Mouse (Mus musculus): Measurements from ENCODE around the gene Copa. TPM values are rescaled to one million over a fixed set of nuclear protein-coding genes. Genes with fewer than 3 reads are reported as not detected.

Copa gene
- polyA plus RNA-seq, 1 experiment from 2014 or later, result 182 TPM

DNA sequence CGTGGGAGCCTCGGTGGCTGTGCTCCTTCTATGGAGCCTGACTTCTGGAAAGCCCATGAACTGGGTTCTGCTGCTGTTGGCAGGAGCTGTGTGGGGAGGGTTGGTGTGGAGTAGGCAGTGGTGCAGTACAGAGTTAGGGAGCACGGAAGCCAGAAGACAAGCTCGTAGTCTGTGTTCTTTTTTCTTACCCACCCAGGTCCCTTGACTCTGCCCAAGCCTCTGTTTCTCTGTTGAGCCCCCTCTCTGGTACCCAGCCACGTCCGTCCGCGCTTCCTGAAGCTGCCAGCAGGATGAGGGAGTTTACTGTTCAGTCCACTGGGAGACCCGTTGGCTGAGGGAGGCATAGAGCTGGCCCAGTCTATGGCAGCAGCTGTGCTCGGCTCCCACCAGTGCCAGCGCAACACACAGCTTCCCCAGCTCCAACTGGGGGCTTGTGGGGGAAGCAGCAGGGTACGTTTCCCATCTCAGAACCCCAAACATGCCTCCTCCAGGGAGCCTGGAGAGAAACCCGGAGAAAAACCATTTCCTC is 17.7 kb upstream of the Copa start:
- no peak overlapping the region for H3K4me3 ChIP-seq (ENCODE audit: low read depth, low read length)
- H3K27ac ChIP-seq (ENCODE audit: low read depth), result no peak overlapping the region
- H3K27me3 ChIP-seq (replicated peaks; ENCODE audit: control insufficient read depth, insufficient read depth, low read length), result no peaks in the 10 kb centered on the region
- no peak overlapping the region for H3K4me2 ChIP-seq (ENCODE audit: low read length)
- DNase-seq (ENCODE audit: low spot score), result no peak
- H3K9me3 ChIP-seq (ENCODE audit: control insufficient read depth, low read length), result no peaks in the 10 kb centered on the region
- WGBS, result 71% methylated on average over 13 of the region's 13 CpGs
- no peak overlapping the region for H3K9ac ChIP-seq (ENCODE audit: low read length)
- H3K4me1 ChIP-seq (replicated peaks; ENCODE audit: control insufficient read depth, insufficient read depth, low read length), result no peaks in the 10 kb centered on the region; the same call in 1 of the 2 replicates
- no peak for ATAC-seq (replicated peaks; ENCODE audit: low FRiP score, low TSS enrichment, low read depth)
- H3K36me3 ChIP-seq (ENCODE audit: control insufficient read depth, insufficient read depth, low read length), result peaks cover 46% of the 10 kb centered on the region

DNA sequence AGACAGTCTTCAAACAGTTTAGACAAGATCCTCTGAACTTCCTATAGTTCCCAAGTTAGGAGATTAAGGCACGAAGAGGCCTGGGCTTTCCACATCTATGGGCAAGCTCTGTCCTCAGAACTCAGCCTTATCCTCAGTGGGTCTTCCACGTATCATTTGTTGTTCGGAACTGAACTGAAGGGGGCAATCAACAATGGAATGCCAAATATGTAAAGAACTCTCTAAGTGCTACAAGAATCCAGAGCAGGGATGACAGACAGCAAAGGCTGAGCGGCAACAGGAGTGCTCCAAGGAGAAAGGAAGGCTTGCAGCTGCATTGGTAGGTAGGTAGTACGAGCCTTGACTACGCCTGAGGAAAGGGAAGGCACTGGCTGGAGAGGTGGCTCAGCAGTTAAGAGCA is 12.1 kb upstream of the Copa start:
- Histone ChIP-seq H3K27ac (ENCODE audit: low read depth) (no peak overlapping the region), H3K9ac (ENCODE audit: low read length) (no peak overlapping the region), H3K4me2 (ENCODE audit: low read length) (no peak overlapping the region), H3K4me1 (replicated peaks; ENCODE audit: control insufficient read depth, insufficient read depth, low read length) (no peaks in the 10 kb centered on the region), H3K36me3 (ENCODE audit: control insufficient read depth, insufficient read depth, low read length) (peaks cover 100% of the 10 kb centered on the region), H3K27me3 (replicated peaks; ENCODE audit: control insufficient read depth, insufficient read depth, low read length) (no peaks in the 10 kb centered on the region), H3K9me3 (ENCODE audit: control insufficient read depth, low read length) (no peaks in the 10 kb centered on the region), H3K4me3 (ENCODE audit: low read depth, low read length) (no peak overlapping the region)
- no peak for DNase-seq (ENCODE audit: low spot score)
- 47% methylated on average over 6 of the region's 6 CpGs for WGBS
- ATAC-seq (replicated peaks; ENCODE audit: low FRiP score, low TSS enrichment, low read depth), result no peak

DNA sequence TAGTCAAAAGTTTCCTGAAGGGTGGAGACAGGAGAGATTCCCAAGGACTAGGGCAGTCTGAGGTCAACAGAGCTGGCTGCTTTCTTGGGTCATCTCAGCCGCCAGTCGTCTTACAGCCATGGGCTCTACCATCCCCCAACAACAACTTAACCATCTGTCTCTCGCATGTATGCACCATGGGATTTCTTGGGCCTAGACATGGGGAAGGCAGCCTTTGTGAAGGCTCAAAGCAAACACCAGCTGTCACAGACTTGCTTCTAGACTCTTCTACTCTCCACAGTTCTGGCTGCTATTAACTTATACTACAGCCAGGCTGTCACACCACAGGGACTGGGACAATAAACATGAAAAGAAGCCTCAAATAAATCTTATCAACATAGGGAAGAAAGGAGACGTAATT is 10.8 kb upstream of the Copa start:
- no peak overlapping the region for H3K27ac ChIP-seq (ENCODE audit: low read depth)
- no peak overlapping the region for H3K4me3 ChIP-seq (ENCODE audit: low read depth, low read length)
- no peak overlapping the region for H3K4me2 ChIP-seq (ENCODE audit: low read length)
- H3K27me3 ChIP-seq (replicated peaks; ENCODE audit: control insufficient read depth, insufficient read depth, low read length), result no peaks in the 10 kb centered on the region
- H3K9me3 ChIP-seq (ENCODE audit: control insufficient read depth, low read length), result no peaks in the 10 kb centered on the region
- no peaks in the 10 kb centered on the region for H3K4me1 ChIP-seq (replicated peaks; ENCODE audit: control insufficient read depth, insufficient read depth, low read length)
- H3K9ac ChIP-seq (ENCODE audit: low read length), result no peak overlapping the region
- 70% methylated on average over 4 of the region's 4 CpGs for WGBS
- DNase-seq (ENCODE audit: low spot score) (no peak), ATAC-seq (replicated peaks; ENCODE audit: low FRiP score, low TSS enrichment, low read depth) (no peak)
- peaks cover 100% of the 10 kb centered on the region for H3K36me3 ChIP-seq (ENCODE audit: control insufficient read depth, insufficient read depth, low read length)

DNA sequence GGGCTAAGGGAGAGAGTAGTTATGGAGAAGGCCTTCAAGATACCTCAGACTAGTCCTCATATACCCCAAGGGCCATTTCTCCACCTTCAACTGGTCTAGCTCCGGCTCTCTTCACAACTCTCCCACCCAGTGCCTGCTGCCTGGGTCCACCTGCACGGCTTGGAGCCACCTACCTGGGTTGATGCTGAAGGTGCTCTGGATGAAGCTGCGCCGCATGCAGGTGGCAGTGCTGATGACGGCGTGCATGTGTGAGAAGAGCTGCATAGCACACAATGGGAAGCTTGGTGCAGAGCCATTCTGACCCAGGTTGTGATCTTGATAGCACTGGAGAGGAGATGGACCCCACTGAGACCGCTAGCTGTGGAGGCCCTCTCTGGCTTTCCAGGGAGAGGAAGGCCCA is 9.7 kb upstream of the Copa start:
- Histone ChIP-seq H3K4me3 (ENCODE audit: low read depth, low read length) (no peak overlapping the region), H3K9ac (ENCODE audit: low read length) (no peak overlapping the region), H3K36me3 (ENCODE audit: control insufficient read depth, insufficient read depth, low read length) (peaks cover 100% of the 10 kb centered on the region), H3K4me2 (ENCODE audit: low read length) (no peak overlapping the region), H3K9me3 (ENCODE audit: control insufficient read depth, low read length) (no peaks in the 10 kb centered on the region), H3K27ac (ENCODE audit: low read depth) (no peak overlapping the region), H3K27me3 (replicated peaks; ENCODE audit: control insufficient read depth, insufficient read depth, low read length) (no peaks in the 10 kb centered on the region), H3K4me1 (replicated peaks; ENCODE audit: control insufficient read depth, insufficient read depth, low read length) (no peaks in the 10 kb centered on the region)
- ATAC-seq (replicated peaks; ENCODE audit: low FRiP score, low TSS enrichment, low read depth) (no peak), DNase-seq (ENCODE audit: low spot score) (no peak)
- WGBS, result 97% methylated on average over 7 of the region's 7 CpGs

DNA sequence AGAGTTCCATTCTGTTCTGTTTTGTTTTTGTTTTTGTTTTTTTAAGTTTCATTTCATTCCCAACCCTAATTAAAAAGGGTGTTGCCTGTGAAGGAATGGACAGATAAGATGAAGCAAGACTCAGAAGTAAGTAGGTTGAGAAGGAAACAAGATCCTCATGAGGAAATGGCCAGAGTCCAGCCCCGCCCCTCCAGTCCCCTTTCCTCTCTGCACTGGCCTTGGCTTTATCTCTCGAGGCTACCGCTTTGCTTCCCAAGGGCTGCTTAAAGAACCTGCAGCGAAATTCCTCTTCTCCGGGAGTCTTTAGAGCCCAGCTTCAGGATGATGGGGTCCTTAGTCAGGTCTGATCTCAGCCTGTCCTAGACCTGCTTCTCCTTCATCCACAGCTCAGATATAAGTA is 4.3 kb upstream of the Copa start:
- H3K27ac ChIP-seq (ENCODE audit: low read depth), result peak overlapping the region; percentile 60; the same call in 1 of the 2 replicates
- peaks cover 70% of the 10 kb centered on the region for H3K36me3 ChIP-seq (ENCODE audit: control insufficient read depth, insufficient read depth, low read length)
- no peaks in the 10 kb centered on the region for H3K9me3 ChIP-seq (ENCODE audit: control insufficient read depth, low read length)
- H3K27me3 ChIP-seq (replicated peaks; ENCODE audit: control insufficient read depth, insufficient read depth, low read length), result no peaks in the 10 kb centered on the region
- DNase-seq (ENCODE audit: low spot score), result no peak
- ATAC-seq (replicated peaks; ENCODE audit: low FRiP score, low TSS enrichment, low read depth), result no peak
- 62% methylated on average over 5 of the region's 5 CpGs for WGBS
- no peak overlapping the region for H3K4me3 ChIP-seq (ENCODE audit: low read depth, low read length)
- H3K4me1 ChIP-seq (replicated peaks; ENCODE audit: control insufficient read depth, insufficient read depth, low read length), result peaks cover 5% of the 10 kb centered on the region; the same call in 1 of the 2 replicates
- H3K4me2 ChIP-seq (ENCODE audit: low read length), result no peak overlapping the region
- no peak overlapping the region for H3K9ac ChIP-seq (ENCODE audit: low read length)

DNA sequence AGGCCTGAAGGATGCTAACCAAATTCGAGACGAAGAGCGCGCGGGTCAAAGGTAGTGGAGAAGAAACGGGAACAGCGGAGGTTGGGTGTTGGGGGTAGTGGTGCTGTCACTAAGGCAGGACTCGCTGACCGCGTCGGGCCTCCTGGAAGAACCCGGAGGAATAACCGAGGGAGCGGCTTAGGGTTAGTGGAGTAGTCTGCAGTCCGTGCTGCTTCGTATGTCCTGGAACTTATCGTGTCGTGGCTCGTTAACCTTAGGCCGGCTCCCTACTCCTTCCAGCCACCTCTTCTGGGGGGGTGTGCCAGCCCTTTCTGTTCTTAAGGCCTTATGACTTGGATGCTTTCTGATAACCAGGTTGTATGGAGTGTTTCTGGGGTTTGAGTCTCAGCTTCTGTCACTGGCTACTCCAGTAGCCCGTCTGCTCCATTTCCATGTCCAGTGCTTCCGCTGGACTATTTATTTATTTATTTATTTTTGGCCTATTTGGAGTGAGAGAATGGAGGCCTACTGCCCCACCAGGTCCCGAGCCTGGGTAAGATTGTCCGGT is 643 bp downstream of the Copa start:
- peak overlapping the region; percentile 66 for H3K27ac ChIP-seq (ENCODE audit: low read depth)
- H3K9ac ChIP-seq (ENCODE audit: low read length), result peak overlapping the region; percentile 91
- peaks cover 18% of the 10 kb centered on the region; the same call in 1 of the 2 replicates for H3K4me1 ChIP-seq (replicated peaks; ENCODE audit: control insufficient read depth, insufficient read depth, low read length)
- peak; percentile 72 for ATAC-seq (replicated peaks; ENCODE audit: low FRiP score, low TSS enrichment, low read depth)
- peak overlapping the region; percentile 99 for H3K4me3 ChIP-seq (ENCODE audit: low read depth, low read length)
- peak overlapping the region; percentile 50 for H3K4me2 ChIP-seq (ENCODE audit: low read length)
- no peaks in the 10 kb centered on the region for H3K27me3 ChIP-seq (replicated peaks; ENCODE audit: control insufficient read depth, insufficient read depth, low read length)
- WGBS, result 2% methylated on average over 24 of the region's 24 CpGs
- H3K9me3 ChIP-seq (ENCODE audit: control insufficient read depth, low read length), result no peaks in the 10 kb centered on the region
- DNase-seq (ENCODE audit: low spot score), result no peak
- peaks cover 22% of the 10 kb centered on the region for H3K36me3 ChIP-seq (ENCODE audit: control insufficient read depth, insufficient read depth, low read length)

DNA sequence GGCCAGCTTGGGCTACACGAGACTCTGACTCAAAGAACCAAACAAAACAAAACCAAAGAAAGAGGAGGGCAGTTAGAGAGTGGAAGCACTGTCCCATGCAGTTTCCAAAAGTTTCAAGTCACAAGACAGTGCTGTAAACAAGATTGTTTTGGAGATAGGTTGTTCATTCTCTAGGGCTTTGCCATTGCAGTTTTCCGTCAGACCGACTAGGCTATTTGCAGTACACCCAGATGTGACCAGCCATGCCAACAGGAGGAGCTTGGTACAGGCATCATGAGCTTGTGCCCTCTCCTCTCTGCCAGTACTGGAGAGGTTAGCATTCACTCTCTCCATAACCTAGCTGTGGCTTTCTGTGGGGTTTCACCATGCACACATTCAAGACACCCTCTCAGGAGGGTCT is 11.2 kb downstream of the Copa start:
- ATAC-seq (replicated peaks; ENCODE audit: low FRiP score, low TSS enrichment, low read depth), result no peak
- Histone ChIP-seq H3K9me3 (ENCODE audit: control insufficient read depth, low read length) (no peaks in the 10 kb centered on the region), H3K4me2 (ENCODE audit: low read length) (no peak overlapping the region), H3K27me3 (replicated peaks; ENCODE audit: control insufficient read depth, insufficient read depth, low read length) (no peaks in the 10 kb centered on the region), H3K4me3 (ENCODE audit: low read depth, low read length) (no peak overlapping the region), H3K9ac (ENCODE audit: low read length) (no peak overlapping the region), H3K36me3 (ENCODE audit: control insufficient read depth, insufficient read depth, low read length) (peaks cover 90% of the 10 kb centered on the region), H3K27ac (ENCODE audit: low read depth) (no peak overlapping the region), H3K4me1 (replicated peaks; ENCODE audit: control insufficient read depth, insufficient read depth, low read length) (no peaks in the 10 kb centered on the region)
- no peak for DNase-seq (ENCODE audit: low spot score)
- WGBS, result 61% methylated on average over 3 of the region's 3 CpGs

DNA sequence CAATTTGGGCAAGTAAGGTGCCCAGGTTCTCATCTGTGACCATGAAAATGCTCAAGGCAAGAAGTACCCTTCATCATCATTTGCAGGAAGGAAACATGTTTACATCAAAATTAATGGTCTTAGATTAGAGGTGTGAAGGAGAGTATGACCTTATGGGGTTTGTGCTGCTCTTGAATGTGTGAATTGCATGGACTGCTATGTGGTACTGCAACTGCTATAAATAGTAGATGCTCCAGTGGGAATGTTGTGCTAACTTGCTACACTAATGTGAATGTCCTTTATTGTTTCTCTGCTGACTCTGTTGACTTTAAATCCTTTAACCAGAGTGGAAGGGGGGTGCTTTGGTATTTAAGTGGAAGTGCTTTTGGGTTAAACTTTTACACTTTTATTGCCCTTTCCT is 12.0 kb downstream of the Copa start:
- peaks cover 88% of the 10 kb centered on the region for H3K36me3 ChIP-seq (ENCODE audit: control insufficient read depth, insufficient read depth, low read length)
- no peaks in the 10 kb centered on the region for H3K9me3 ChIP-seq (ENCODE audit: control insufficient read depth, low read length)

DNA sequence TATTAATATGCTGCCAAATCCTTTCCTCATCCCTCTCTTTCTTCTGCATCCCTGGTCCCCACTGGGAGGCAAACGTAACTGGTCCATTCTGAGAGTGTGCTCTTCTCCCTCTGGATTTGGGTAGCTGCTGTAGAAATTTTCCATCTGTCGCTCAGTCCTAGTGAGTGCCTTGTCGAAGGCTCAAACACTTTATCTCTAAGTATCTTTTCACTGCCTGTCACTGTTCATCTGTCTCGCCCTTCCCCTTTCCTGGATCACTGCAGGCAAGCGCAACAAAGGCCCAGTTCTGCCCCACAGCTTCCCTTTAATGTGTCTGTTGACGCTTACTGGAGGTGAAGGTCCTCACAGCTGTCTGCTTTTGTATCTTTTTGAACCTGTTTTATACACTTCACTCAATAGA is 12.9 kb downstream of the Copa start:
- no peak overlapping the region for H3K4me2 ChIP-seq (ENCODE audit: low read length)
- no peak overlapping the region for H3K27ac ChIP-seq (ENCODE audit: low read depth)
- H3K4me3 ChIP-seq (ENCODE audit: low read depth, low read length), result no peak overlapping the region
- DNase-seq (ENCODE audit: low spot score), result no peak
- H3K27me3 ChIP-seq (replicated peaks; ENCODE audit: control insufficient read depth, insufficient read depth, low read length), result no peaks in the 10 kb centered on the region
- H3K9me3 ChIP-seq (ENCODE audit: control insufficient read depth, low read length), result no peaks in the 10 kb centered on the region
- no peaks in the 10 kb centered on the region for H3K4me1 ChIP-seq (replicated peaks; ENCODE audit: control insufficient read depth, insufficient read depth, low read length)
- 85% methylated on average over 6 of the region's 6 CpGs for WGBS
- peaks cover 87% of the 10 kb centered on the region for H3K36me3 ChIP-seq (ENCODE audit: control insufficient read depth, insufficient read depth, low read length)
- no peak for ATAC-seq (replicated peaks; ENCODE audit: low FRiP score, low TSS enrichment, low read depth)
- H3K9ac ChIP-seq (ENCODE audit: low read length), result no peak overlapping the region

More for the DNA sequence above, 12.0 kb downstream of the Copa start:
- ATAC-seq (replicated peaks; ENCODE audit: low FRiP score, low TSS enrichment, low read depth) (no peak), DNase-seq (ENCODE audit: low spot score) (no peak)
- Histone ChIP-seq H3K27ac (ENCODE audit: low read depth) (no peak overlapping the region), H3K4me1 (replicated peaks; ENCODE audit: control insufficient read depth, insufficient read depth, low read length) (no peaks in the 10 kb centered on the region), H3K4me2 (ENCODE audit: low read length) (no peak overlapping the region), H3K4me3 (ENCODE audit: low read depth, low read length) (no peak overlapping the region), H3K9ac (ENCODE audit: low read length) (no peak overlapping the region), H3K27me3 (replicated peaks; ENCODE audit: control insufficient read depth, insufficient read depth, low read length) (no peaks in the 10 kb centered on the region)
